17 mouse cellular contexts compared by ENCODE assay signal in genomic region chr9:36923753-36924152, GRCm38 (mm10).
"Had no signal": no experiment of that assay in that cellular context is flagged by ENCODE, and none has a peak within 500 bp of the region (broad histone marks: within the 10 kb centered on the region; RNA-seq: fewer than 3 reads in every experiment).

No protein-coding gene starts in this region.

- H3K27me3 ChIP-seq: midbrain, embryonic 12.5 days had no signal

- DNase-seq: kidney, adult 2 months; kidney, postnatal 25 days; left cerebral cortex, postnatal 4 days; liver, postnatal 0 days; lung, embryonic 14.5 days; lung, postnatal 10 days; lung, postnatal 36 days; thymus, adult 18-20 months; thymus, postnatal 36 days had no signal

- H3K4me1 ChIP-seq: limb, embryonic 15.5 days; megakaryocyte, embryonic 14.5 days had no signal

- ATAC-seq: intestine, postnatal 0 days; liver, postnatal 0 days had no signal

- H3K36me3 ChIP-seq: limb, embryonic 12.5 days; limb, embryonic 15.5 days had no signal

- H3K4me3 ChIP-seq: limb, embryonic 12.5 days; limb, embryonic 15.5 days; megakaryocyte, embryonic 14.5 days; midbrain, embryonic 12.5 days had no signal

- H3K9me3 ChIP-seq: limb, embryonic 12.5 days; limb, embryonic 15.5 days; megakaryocyte, embryonic 14.5 days; midbrain, embryonic 12.5 days had no signal

- H3K27ac ChIP-seq: kidney, postnatal 0 days; limb, embryonic 12.5 days; limb, embryonic 15.5 days; liver, embryonic 14.5 days; midbrain, embryonic 12.5 days had no signal

- H3K4me2 ChIP-seq: limb, embryonic 12.5 days; limb, embryonic 15.5 days; liver, embryonic 11.5 days; lung, embryonic 14.5 days; midbrain, embryonic 12.5 days had no signal

- H3K9ac ChIP-seq: limb, embryonic 12.5 days; limb, embryonic 15.5 days; liver, embryonic 14.5 days; liver, postnatal 0 days; lung, embryonic 14.5 days; midbrain, embryonic 12.5 days had no signal
